Mouse (Mus musculus) gastrocnemius, postnatal 4 days (tissue): ENCODE data around the gene Mrpl47. TPM values are rescaled to one million over a fixed set of nuclear protein-coding genes. Genes with fewer than 3 reads are reported as not detected.

ENCODE experiments used
- total RNA-seq, 2 experiments: library from RNA; stranded (reverse); gene quantifications; 2 replicates each; pipeline ENCODE4 v1.2.3; 2021

Mrpl47 gene
- total RNA-seq, 2 experiments from 2014 or later, result 29.5 to 39.7 TPM

Other genes starting within 250 kb of the Mrpl47 start
- gene Kcnmb3, start 245.4 kb downstream of the Mrpl47 start, total RNA-seq, result under 1 TPM in 1 of 2 experiments, not detected in 1; 0.41 TPM
- gene Zfp639, start 227.3 kb downstream of the Mrpl47 start, total RNA-seq, result 10 to 100 TPM; 28.9 to 38.0 TPM
- gene Mfn1, start 208.1 kb downstream of the Mrpl47 start, total RNA-seq, result 100 to 1,000 TPM in 1 of 2 experiments, 10 to 100 TPM in 1; 84.5 to 115 TPM
- gene Gnb4, start 121.0 kb downstream of the Mrpl47 start, total RNA-seq, result 10 to 100 TPM; 39.1 to 39.5 TPM
- gene Actl6a, start 31.3 kb downstream of the Mrpl47 start, total RNA-seq, result 10 to 100 TPM; 37.9 to 38.5 TPM
- 100 to 1,000 TPM; 304 to 308 TPM for gene Ndufb5, start 615 bp downstream of the Mrpl47 start, total RNA-seq
- gene Usp13, start 79.9 kb upstream of the Mrpl47 start, total RNA-seq, result 100 to 1,000 TPM in 1 of 2 experiments, 10 to 100 TPM in 1; 94.4 to 105 TPM